Mouse (Mus musculus) lung, adult 2 months (tissue): ENCODE measurements around the gene Tnfrsf4. TPM values are rescaled to one million over a fixed set of nuclear protein-coding genes. Genes with fewer than 3 reads are reported as not detected.

Experiments
- DNase-seq: peaks from one replicate; pipeline ENCODE4 v3.0.0; 2022
- H3K4me1 ChIP-seq: fragments of 200-500 bp; 2 replicates; pipeline ENCODE4 v1.6.1; 2011; ENCODE audit warnings: low read length; ENCODE audit not compliant: control insufficient read depth, insufficient read depth
- H3K4me3 ChIP-seq: fragments of 200-500 bp; replicated peaks from 2 replicates; pipeline ENCODE3; 2011; ENCODE audit warnings: low read depth, mild to moderate bottlenecking, control low read depth, low read length; ENCODE audit errors: extremely low read depth
- CTCF ChIP-seq: fragments of 200-500 bp; IDR thresholded peaks from 2 replicates; pipeline ENCODE4 v1.5.1; 2011; ENCODE audit warnings: mild to moderate bottlenecking, low read length, control low read depth; ENCODE audit not compliant: insufficient read depth
- POLR2A ChIP-seq: fragments of 200-500 bp; IDR thresholded peaks from 2 replicates; pipeline ENCODE4 v1.6.1; 2011; ENCODE audit warnings: low read depth, mild to moderate bottlenecking, control low read depth, low read length, borderline replicate concordance; ENCODE audit errors: extremely low read depth
- WGBS: fragments of 180-500 bp; shearing (Covaris S2); methylation state at CpG from one replicate; pipeline ENCODE4 v1.1.7; 2018; 5-methylcytosine and 5-hydroxymethylcytosine counted together
- polyA plus RNA-seq: library from polyadenylated mRNA; depleted of rRNA; stranded (reverse); fragments of >200 nt; gene quantifications from 2 replicates; pipeline ENCODE4 v1.2.3, GENCODE M21; 2012

Gene Tnfrsf4
- polyA plus RNA-seq, 1 experiment, result 7.3 TPM

GRCm38 (mm10) chr4:156024184-156024583, 10.5 kb downstream of the Tnfrsf4 start:
- DNase-seq, result no peak
- 87% methylated on average over 7 of the region's 7 CpGs for WGBS
- TF ChIP-seq POLR2A, result no peak
- TF ChIP-seq CTCF, result no peak
- Histone ChIP-seq H3K4me1 (peaks cover 6% of the 10 kb centered on the region), H3K4me3 (no peak overlapping the region)

GRCm38 (mm10) chr4:156026013-156026412, 12.4 kb downstream of the Tnfrsf4 start, which contains the start of gene Tnfrsf18:
Gene Tnfrsf18, plus strand, starts transcription at chr4:156026164.
- Histone ChIP-seq H3K4me1 (peaks cover 12% of the 10 kb centered on the region), H3K4me3 (no peak within 1 kb of the TSS)
- DNase-seq, result peak; percentile 46
- TF ChIP-seq POLR2A (no peak), CTCF (peak; percentile 25; the same call in 1 of the 2 replicates)
- WGBS, result 5% methylated on average over 4 of the region's 4 CpGs

GRCm38 (mm10) chr4:156028580-156028979, 14.9 kb downstream of the Tnfrsf4 start:
- WGBS, result 88% methylated on average over 7 of the region's 7 CpGs
- DNase-seq, result no peak
- H3K4me1 ChIP-seq, result peaks cover 14% of the 10 kb centered on the region
- TF ChIP-seq CTCF (no peak), POLR2A (no peak)
- no peak overlapping the region for H3K4me3 ChIP-seq

GRCm38 (mm10) chr4:156030651-156031118, 17.0 kb downstream of the Tnfrsf4 start:
- H3K4me3 ChIP-seq, result peak overlapping the region; percentile 90
- DNase-seq, result no peak
- H3K4me1 ChIP-seq, result peaks cover 14% of the 10 kb centered on the region
- 41% methylated on average over 9 of the region's 9 CpGs for WGBS
- TF ChIP-seq POLR2A (no peak), CTCF (no peak)

- peaks cover 11% of the 10 kb centered on the region for H3K4me1 ChIP-seq
- 10% methylated on average over 7 of the region's 7 CpGs for WGBS
- no peak for TF ChIP-seq POLR2A
- no peak for TF ChIP-seq CTCF
- no peak for DNase-seq
- peak overlapping the region; percentile 90 for H3K4me3 ChIP-seq
Observed at GRCm38 (mm10) chr4:156031255-156031592, 17.6 kb downstream of the Tnfrsf4 start.

GRCm38 (mm10) chr4:156031593-156032391, 18.1 kb downstream of the Tnfrsf4 start:
- 2% methylated on average over 24 of the region's 24 CpGs for WGBS
- TF ChIP-seq POLR2A, result peak; percentile 24; the same call in 1 of the 2 replicates
- no peak for TF ChIP-seq CTCF
- Histone ChIP-seq H3K4me1 (peaks cover 8% of the 10 kb centered on the region), H3K4me3 (peak overlapping the region; percentile 90)
- DNase-seq, result peak; percentile 73

- 69% methylated on average over 4 of the region's 4 CpGs for WGBS
- no peak for TF ChIP-seq POLR2A
- TF ChIP-seq CTCF, result no peak
- DNase-seq, result no peak
Observed at GRCm38 (mm10) chr4:156032856-156033255, 19.2 kb downstream of the Tnfrsf4 start.

GRCm38 (mm10) chr4:156033476-156034119, 20.0 kb downstream of the Tnfrsf4 start:
- TF ChIP-seq CTCF, result peak; percentile 76
- TF ChIP-seq POLR2A, result no peak
- 28% methylated on average over 6 of the region's 6 CpGs for WGBS
- Histone ChIP-seq H3K4me1 (peaks cover 8% of the 10 kb centered on the region), H3K4me3 (no peak overlapping the region)
- peak; percentile 33 for DNase-seq

More at GRCm38 (mm10) chr4:156032856-156033255, 19.2 kb downstream of the Tnfrsf4 start:
- peaks cover 8% of the 10 kb centered on the region for H3K4me1 ChIP-seq
- H3K4me3 ChIP-seq, result no peak overlapping the region

GRCm38 (mm10) chr4:156034301-156034700, 20.7 kb downstream of the Tnfrsf4 start:
- TF ChIP-seq POLR2A (no peak), CTCF (no peak)
- H3K4me3 ChIP-seq, result no peak overlapping the region
- 78% methylated on average over 4 of the region's 4 CpGs for WGBS
- H3K4me1 ChIP-seq, result peaks cover 8% of the 10 kb centered on the region
- DNase-seq, result no peak

- H3K4me1 ChIP-seq, result peaks cover 8% of the 10 kb centered on the region
- 26% methylated on average over 25 of the region's 25 CpGs for WGBS
- DNase-seq, result no peak
- no peak for TF ChIP-seq POLR2A
- TF ChIP-seq CTCF, result no peak
- no peak overlapping the region for H3K4me3 ChIP-seq
Observed at GRCm38 (mm10) chr4:156034901-156035300, 21.3 kb downstream of the Tnfrsf4 start.
